Mouse (Mus musculus) v-Abl transformed pro-B cells (cell line): ENCODE data around the gene Adar.
"Not testable (repeated sequence)": the region's sequence is repeated elsewhere in the genome, so short reads cannot be mapped to it uniquely, and the experiment has no call there.

Source experiments
- in situ Hi-C, 2 experiments: fragments of 400-800 bp; cut with MboI; formaldehyde crosslinking; loops; one replicate each; pipeline ENCODE4 v1.15.1; 2025; ENCODE audit not compliant: unreplicated experiment in 2 of 2

The Adar gene

GRCm38 (mm10) chr3:89784991-89785753, 70.3 kb downstream of the Adar start:
- in situ Hi-C loops: loop anchor here (5.0 to 10.0 kb wide), 5 partner anchors 62 to 290 kb away; partner anchors contain the start of genes Atp8b2 (in 1 of the 2) and Tpm3 (in 1 of the 2)

GRCm38 (mm10) chr3:89786275-89786674, 71.5 kb downstream of the Adar start:
- in situ Hi-C loops: loop anchor here (5.0 to 10.0 kb wide), 5 partner anchors 61 to 289 kb away; partner anchors contain the start of genes Atp8b2 (in 1 of the 2) and Tpm3 (in 1 of the 2)

- in situ Hi-C loops: loop anchor here (5.0 to 10.0 kb wide), 5 partner anchors 58 to 286 kb away; partner anchors contain the start of genes Atp8b2 (in 1 of the 2) and Tpm3 (in 1 of the 2)
These were observed 74.0 kb downstream of the Adar start for GRCm38 (mm10) chr3:89788680-89789352.

GRCm38 (mm10) chr3:89794616-89795015, 79.8 kb downstream of the Adar start:
- in situ Hi-C loops: no loop called here

GRCm38 (mm10) chr3:89795746-89796145, 80.9 kb downstream of the Adar start:
- in situ Hi-C loops: no loop called here

- in situ Hi-C loops: no loop called here
These were observed 81.5 kb downstream of the Adar start for GRCm38 (mm10) chr3:89796358-89796757.

GRCm38 (mm10) chr3:89798518-89798917, 83.7 kb downstream of the Adar start:
- in situ Hi-C loops: no loop called here

GRCm38 (mm10) chr3:89799476-89799875, 84.7 kb downstream of the Adar start:
- in situ Hi-C loops: no loop called here

- in situ Hi-C loops: not testable (repeated sequence)
These were observed 85.3 kb downstream of the Adar start for GRCm38 (mm10) chr3:89800078-89800477.

GRCm38 (mm10) chr3:89800774-89801506, 86.1 kb downstream of the Adar start:
- in situ Hi-C loops: no loop called here

- in situ Hi-C loops: no loop called here
These were observed 86.7 kb downstream of the Adar start for GRCm38 (mm10) chr3:89801507-89801847.

- in situ Hi-C loops: no loop called here
These were observed 88.1 kb downstream of the Adar start for GRCm38 (mm10) chr3:89802876-89803275.
